Mouse (Mus musculus) inflammation-experienced regulatory T-cells (primary cell): ENCODE measurements around the gene C87436. TPM values are rescaled to one million over a fixed set of nuclear protein-coding genes. Genes with fewer than 3 reads are reported as not detected.

ENCODE experiments used
- polyA plus RNA-seq, 2 experiments: library from polyadenylated mRNA; unstranded; fragments of 100-300 nt; shearing (Covaris generic); gene quantifications; one replicate each; pipeline ENCODE4 v1.2.1; 2017

C87436 gene
- polyA plus RNA-seq: 10 to 100 TPM; 39.7 to 54.0 TPM

DNA sequence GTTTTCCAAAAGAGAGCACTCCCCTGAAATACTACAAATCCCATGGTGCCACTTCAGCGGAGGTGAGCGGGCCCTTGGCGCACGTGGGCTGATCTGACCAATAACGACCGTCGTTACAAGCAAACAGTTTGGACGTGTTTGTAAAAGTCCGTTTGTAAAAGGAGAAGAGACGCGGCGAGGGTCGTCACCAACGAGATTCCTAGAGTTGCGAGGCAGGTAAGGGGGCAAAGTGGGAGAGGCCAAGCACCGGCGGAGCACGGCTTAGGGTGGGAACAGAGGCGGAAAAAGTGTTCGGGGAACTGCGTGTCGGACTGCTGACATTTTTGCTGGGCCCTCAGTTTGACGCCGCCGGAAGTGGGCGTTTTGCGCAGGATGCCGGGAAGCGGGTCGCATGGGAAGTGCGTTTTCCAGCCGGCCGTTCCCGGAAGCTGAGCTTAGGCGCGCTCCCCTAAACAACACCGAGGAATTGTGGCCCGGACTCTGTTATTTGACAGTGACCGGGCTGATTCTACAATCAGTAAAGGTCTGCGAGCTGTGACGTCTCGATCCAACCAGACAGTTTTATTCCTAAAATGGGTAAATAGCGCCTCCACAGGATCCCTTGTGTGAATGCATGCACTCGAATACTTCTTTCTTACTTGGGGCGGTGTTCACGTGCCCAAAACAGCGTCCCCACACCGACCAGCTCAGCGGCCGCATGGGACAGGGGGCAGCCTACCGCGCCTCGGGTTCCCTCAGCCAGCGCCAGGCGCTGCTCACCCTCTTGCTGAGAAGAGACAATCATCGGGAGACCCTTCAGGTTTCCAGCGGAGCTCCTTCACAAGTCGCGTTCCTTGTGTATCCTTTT, at the start of gene C87436:
C87436 (plus strand) TSS at position 103 of the 847 bp plus-strand sequence.

DNA sequence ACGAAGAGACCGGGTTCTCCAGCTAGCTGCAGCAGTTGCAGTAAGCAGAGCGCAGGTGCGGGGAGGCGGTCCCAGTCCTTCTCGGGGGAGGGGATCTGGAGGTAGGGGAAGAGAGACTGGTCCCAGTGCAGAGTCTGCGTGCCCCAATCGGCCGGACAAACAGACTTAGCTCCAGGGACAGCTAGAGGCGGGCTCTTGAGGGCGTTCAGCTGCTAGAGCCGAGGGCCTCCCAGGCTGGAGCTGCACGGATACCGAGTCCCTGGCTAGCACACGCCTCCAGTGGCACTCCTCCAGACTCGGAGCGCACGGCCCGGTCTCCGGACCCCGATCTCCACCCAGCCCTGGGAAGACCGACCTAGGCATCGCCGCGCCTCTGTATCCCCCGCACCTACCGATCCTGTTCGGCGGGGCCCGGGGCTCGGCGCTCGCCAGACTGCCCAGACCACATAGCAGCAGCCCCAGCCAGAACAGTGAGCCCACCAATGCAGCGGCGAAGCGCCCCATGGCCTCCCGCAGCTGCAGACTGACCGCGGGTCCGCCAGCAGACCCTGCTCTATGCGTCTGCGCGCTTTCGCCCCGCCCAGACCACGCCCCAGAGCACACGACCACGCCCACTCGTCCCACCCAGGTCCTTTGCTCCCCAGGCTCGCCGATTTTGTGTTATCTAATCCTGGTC, 41.5 kb upstream of the C87436 start, which contains the start of gene Pcyox1:
Pcyox1 (minus strand) TSS at position 574 of the 676 bp plus-strand sequence.

DNA sequence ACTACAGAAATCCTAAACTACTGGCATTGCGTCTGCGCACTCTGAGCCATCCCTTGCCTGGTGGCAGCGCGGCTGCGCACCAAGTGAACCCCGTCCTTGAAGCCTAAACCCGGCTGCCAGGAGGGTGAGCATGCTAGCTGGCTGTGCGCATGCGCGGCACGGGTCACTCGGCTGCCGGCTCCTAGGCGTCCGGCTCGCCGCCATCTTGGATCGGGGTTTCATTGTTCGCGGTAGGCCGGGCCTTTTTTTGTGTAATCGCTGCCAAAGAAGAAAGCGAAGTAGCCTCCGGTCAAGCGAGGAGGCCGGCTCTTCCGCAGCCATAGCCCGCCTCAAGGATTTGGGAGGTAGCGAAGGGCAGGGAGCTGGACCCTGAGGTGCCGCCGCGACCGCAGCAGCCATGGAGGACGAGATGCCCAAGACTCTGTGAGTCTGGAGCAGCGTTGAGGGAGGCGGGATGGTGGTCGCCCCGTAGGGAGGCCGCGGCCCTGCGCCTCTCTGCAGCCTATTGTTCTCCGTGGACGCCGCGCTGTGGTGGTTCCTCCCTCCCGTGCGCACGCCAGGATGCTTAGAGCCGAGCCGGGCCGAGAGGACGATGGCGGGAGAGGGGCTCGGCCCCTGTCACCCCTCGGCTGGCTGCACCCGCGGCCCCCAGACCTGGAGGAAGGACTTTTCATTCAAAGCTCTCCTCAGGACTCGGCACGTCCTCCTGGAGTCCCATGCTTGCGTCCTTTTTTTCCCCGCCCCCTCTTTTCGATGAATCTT, 33.9 kb upstream of the C87436 start, which contains the start of gene Tia1:
Tia1 (plus strand) TSS at position 120 of the 762 bp plus-strand sequence.

DNA sequence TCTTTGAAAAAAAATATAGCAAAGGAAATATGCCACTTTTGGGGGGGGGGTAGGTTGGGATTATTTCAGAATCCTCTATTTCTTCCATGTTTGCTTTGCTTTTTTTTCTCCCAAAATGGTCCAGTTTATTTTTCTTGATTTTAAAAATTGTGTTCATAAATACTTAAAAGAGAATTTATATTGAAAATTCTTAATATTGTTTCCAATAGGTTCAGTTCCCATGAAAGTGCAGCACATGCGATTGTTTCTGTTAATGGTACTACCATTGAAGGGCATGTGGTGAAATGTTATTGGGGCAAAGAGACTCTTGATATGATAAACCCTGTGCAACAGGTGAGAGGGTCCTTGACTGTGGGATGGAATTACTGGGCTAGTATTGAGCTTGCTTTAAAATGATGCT, 11.8 kb upstream of the C87436 start, which contains the start of gene Gm44790:
Gm44790 (plus strand) TSS at position 301 of the 400 bp plus-strand sequence.

Other genes starting within 250 kb of the C87436 start
- 1 to 10 TPM in 1 of 2 experiments, under 1 TPM in 1; 0.18 to 2.1 TPM for gene Tgfa, start 243.2 kb upstream of the C87436 start, polyA plus RNA-seq
- gene Fam136a, start 72.7 kb upstream of the C87436 start, polyA plus RNA-seq: 10 to 100 TPM; 36.7 to 53.8 TPM
- 100 to 1,000 TPM; 345 to 350 TPM for gene Snrpg, start 67.1 kb upstream of the C87436 start, polyA plus RNA-seq
- 1 to 10 TPM; 6.3 to 8.4 TPM for gene Pcyox1, start 41.2 kb upstream of the C87436 start, polyA plus RNA-seq
- gene Tia1, start 34.2 kb upstream of the C87436 start, polyA plus RNA-seq: 100 to 1,000 TPM in 1 of 2 experiments, 10 to 100 TPM in 1; 97.6 to 106 TPM
- gene Gm44790, start 11.7 kb upstream of the C87436 start, polyA plus RNA-seq: not detected
- 100 to 1,000 TPM; 296 to 370 TPM for gene Pcbp1, start 87.9 kb downstream of the C87436 start, polyA plus RNA-seq
- under 1 TPM in 1 of 2 experiments, not detected in 1; 0.72 TPM for gene Asprv1, start 189.8 kb downstream of the C87436 start, polyA plus RNA-seq
- 10 to 100 TPM; 54.7 to 58.9 TPM for gene Mxd1, start 230.8 kb downstream of the C87436 start, polyA plus RNA-seq
- 10 to 100 TPM; 76.9 to 97.0 TPM for gene Snrnp27, start 246.1 kb downstream of the C87436 start, polyA plus RNA-seq